Mouse (Mus musculus): Measurements from ENCODE around the gene Ints4.

GRCm38 (mm10) chr7:97473001-97473400, 7.8 kb upstream of the Ints4 start:
- TF ChIP-seq EP300 (optimal IDR thresholded peaks at IDR 0.05): no peak
- TF ChIP-seq CTCF (IDR thresholded peaks at IDR 0.05; ENCODE audit: low read depth): no peak
